Mouse (Mus musculus) heart, postnatal 0 days (tissue): ENCODE measurements around the gene Msh5. TPM values are rescaled to one million over a fixed set of nuclear protein-coding genes. Genes with fewer than 3 reads are reported as not detected.

Experiments
- ATAC-seq: fragments of 200-750 bp; cut with Nextera tagmentation; 2 replicates; pipeline ENCODE4 v1.8.0; 2017; ENCODE audit warnings: low read depth, moderate number of reproducible peaks, moderate library complexity; ENCODE audit not compliant: insufficient read depth
- DNase-seq: peaks from one replicate; pipeline ENCODE4 v3.0.0-alpha.2; 2016; ENCODE audit warnings: low spot score
- H3K27ac ChIP-seq: fragments of 300-500 bp; sonication (generic); 2 replicates; pipeline ENCODE4 v1.5.1; 2014; ENCODE audit warnings: low read depth, mild to moderate bottlenecking
- H3K27me3 ChIP-seq: fragments of 300-500 bp; sonication (generic); 2 replicates; pipeline ENCODE4 v1.6.1; 2014; ENCODE audit warnings: low read length, mixed read lengths; ENCODE audit not compliant: control insufficient read depth, insufficient read depth
- H3K36me3 ChIP-seq: fragments of 300-500 bp; sonication (generic); replicated peaks from 2 replicates; pipeline ENCODE4 v1.6.1; 2014; ENCODE audit warnings: low read length, mixed read lengths; ENCODE audit not compliant: control insufficient read depth, insufficient read depth
- H3K4me1 ChIP-seq: fragments of 300-500 bp; sonication (generic); 2 replicates; pipeline ENCODE4 v1.6.1; 2014; ENCODE audit warnings: antibody characterized with exemption; ENCODE audit not compliant: control insufficient read depth, insufficient read depth
- H3K4me2 ChIP-seq: fragments of 300-500 bp; sonication (generic); 2 replicates; pipeline ENCODE4 v1.6.1; 2014; ENCODE audit warnings: low read depth, mild to moderate bottlenecking, low read length, moderate library complexity
- H3K4me3 ChIP-seq: fragments of 300-500 bp; sonication (generic); 2 replicates; pipeline ENCODE4 v1.5.1; 2014; ENCODE audit warnings: low read depth, low read length
- H3K9ac ChIP-seq: fragments of 300-500 bp; sonication (generic); replicated peaks from 2 replicates; pipeline ENCODE4 v1.6.1; 2014; ENCODE audit warnings: low read depth, low read length, mixed read lengths
- H3K9me3 ChIP-seq: fragments of 300-500 bp; sonication (generic); replicated peaks from 2 replicates; pipeline ENCODE4 v1.6.1; 2016; ENCODE audit warnings: low read length; ENCODE audit not compliant: control insufficient read depth
- CTCF ChIP-seq: IDR thresholded peaks from 2 replicates; pipeline ENCODE4 v1.5.1; 2016; ENCODE audit warnings: antibody characterized with exemption, control low read depth, low read depth
- EP300 ChIP-seq: IDR thresholded peaks from 2 replicates; pipeline ENCODE4 v1.6.1; 2016; ENCODE audit warnings: antibody characterized with exemption, low read depth
- whole genome bisulfite sequencing: fragments of 180-500 bp; shearing (Covaris S2); extraction: QIAGEN DNeasy Blood & Tissue Kit; methylation state at CpG from one replicate; pipeline ENCODE4 v1.1.7; 2014; 5-methylcytosine and 5-hydroxymethylcytosine counted together
- polyA plus RNA-seq: library from polyadenylated mRNA; unstranded; fragments of >200 nt; fragmentation: Nextera tagmentation; extraction: Ambion mirVana; gene quantifications from 2 replicates; pipeline ENCODE4 v1.2.1, GENCODE M21; 2015
- total RNA-seq: library from RNA; depleted of rRNA; stranded (reverse); fragments of >200 nt; gene quantifications from 2 replicates; pipeline ENCODE4 v1.2.3, GENCODE M21; 2014; ENCODE audit warnings: low replicate concordance; rRNA removed

Gene Msh5
- total RNA-seq = 1.2 and 5.0 TPM in 2 replicates
- 1.4 and 1.7 TPM in 2 replicates for polyA plus RNA-seq

GRCm38 (mm10) chr17:35046681-35047455 lies at the start of gene Msh5:
TSS of gene Msh5 (minus strand) at chr17:35046745.
- WGBS = 2% methylated on average over 33 of the region's 33 CpGs
- ATAC-seq (peak; percentile 91), DNase-seq (peak; percentile 98)
- H3K4me3 ChIP-seq = peak within 1 kb of the TSS; percentile 61
- H3K9ac ChIP-seq = peak within 1 kb of the TSS; percentile 77
- peak within 1 kb of the TSS; percentile 96 for H3K4me2 ChIP-seq
- TF ChIP-seq EP300 (no peak), CTCF (no peak)
- no peaks in the 10 kb centered on the region for H3K27me3 ChIP-seq
- no peaks in the 10 kb centered on the region for H3K36me3 ChIP-seq
- H3K4me1 ChIP-seq = peaks cover 34% of the 10 kb centered on the region
- H3K9me3 ChIP-seq = no peaks in the 10 kb centered on the region
- peak within 1 kb of the TSS; percentile 98 for H3K27ac ChIP-seq

GRCm38 (mm10) chr17:35094475-35095365 lies 48.2 kb upstream of the Msh5 start:
- Histone ChIP-seq H3K9ac (no peak overlapping the region), H3K27me3 (no peaks in the 10 kb centered on the region), H3K27ac (no peak overlapping the region), H3K36me3 (peaks cover 72% of the 10 kb centered on the region), H3K4me1 (peaks cover 5% of the 10 kb centered on the region; the same call in 1 of the 2 replicates), H3K4me3 (no peak overlapping the region), H3K9me3 (no peaks in the 10 kb centered on the region), H3K4me2 (no peak overlapping the region)
- 67% methylated on average over 15 of the region's 15 CpGs for WGBS
- DNase-seq (no peak), ATAC-seq (no peak)
- TF ChIP-seq EP300 = no peak
- no peak for TF ChIP-seq CTCF

- H3K4me3 ChIP-seq = no peak overlapping the region
- ATAC-seq = no peak
- no peak overlapping the region for H3K4me2 ChIP-seq
- H3K9me3 ChIP-seq = no peaks in the 10 kb centered on the region
- no peaks in the 10 kb centered on the region for H3K27me3 ChIP-seq
- no peak for TF ChIP-seq CTCF
- H3K4me1 ChIP-seq = peaks cover 5% of the 10 kb centered on the region; the same call in 1 of the 2 replicates
- peaks cover 50% of the 10 kb centered on the region for H3K36me3 ChIP-seq
- H3K9ac ChIP-seq = no peak overlapping the region
- WGBS = 85% methylated on average over 14 of the region's 14 CpGs
- no peak overlapping the region for H3K27ac ChIP-seq
- no peak for DNase-seq
Measured at GRCm38 (mm10) chr17:35092403-35093198, 46.1 kb upstream of the Msh5 start.

GRCm38 (mm10) chr17:35090166-35090932 lies 43.8 kb upstream of the Msh5 start:
- H3K27me3 ChIP-seq = no peaks in the 10 kb centered on the region
- H3K27ac ChIP-seq = peak overlapping the region; percentile 96; the same call in 1 of the 2 replicates
- TF ChIP-seq CTCF (no peak), EP300 (no peak)
- peaks cover 5% of the 10 kb centered on the region; the same call in 1 of the 2 replicates for H3K4me1 ChIP-seq
- peak overlapping the region; percentile 72 for H3K4me2 ChIP-seq
- ATAC-seq (no peak), DNase-seq (no peak)
- H3K36me3 ChIP-seq = peaks cover 30% of the 10 kb centered on the region
- peak overlapping the region; percentile 63 for H3K4me3 ChIP-seq
- peak overlapping the region; percentile 86 for H3K9ac ChIP-seq
- WGBS = 48% methylated on average over 8 of the region's 8 CpGs
- H3K9me3 ChIP-seq = no peaks in the 10 kb centered on the region
